Mouse (Mus musculus) CH12.LX (cell line): ENCODE data around the gene Inpp5a.

Source experiments
- CTCF ChIP-seq, 2 experiments: IDR thresholded peaks in 1 of 2; conservative IDR thresholded peaks in 1 of 2; 2 replicates each; pipeline ENCODE4 v1.5.1; 2011 to 2012; ENCODE audit warnings: low read depth in 2 of 2, low read length in 2 of 2, improper control_type of control experiment in 1 of 2, inconsistent platforms in 1 of 2, mild to moderate bottlenecking in 1 of 2, moderate library complexity in 1 of 2
- ETS1 ChIP-seq: conservative IDR thresholded peaks from 2 replicates; pipeline ENCODE4 v1.6.1; 2012; ENCODE audit warnings: low read depth, mild to moderate bottlenecking, inconsistent platforms, low read length, improper control_type of control experiment, moderate library complexity
- GABPA ChIP-seq: IDR thresholded peaks from 2 replicates; pipeline ENCODE4 v1.6.1; 2012; ENCODE audit warnings: low read depth, low read length, improper control_type of control experiment, inconsistent platforms; ENCODE audit not compliant: insufficient replicate concordance
- KAT2A ChIP-seq: IDR thresholded peaks from 2 replicates; pipeline ENCODE4 v1.6.1; 2012; ENCODE audit warnings: low read length, improper control_type of control experiment, inconsistent platforms; ENCODE audit not compliant: insufficient replicate concordance
- MAFK ChIP-seq: IDR thresholded peaks from 2 replicates; pipeline ENCODE4 v1.6.1; 2011; ENCODE audit warnings: low read length, improper control_type of control experiment; ENCODE audit not compliant: insufficient replicate concordance
- MXI1 ChIP-seq: IDR thresholded peaks from 2 replicates; pipeline ENCODE4 v1.6.1; 2011; ENCODE audit warnings: mild to moderate bottlenecking, low read depth, low read length, improper control_type of control experiment
- NELFE ChIP-seq: IDR thresholded peaks from 2 replicates; pipeline ENCODE4 v1.6.1; 2011; ENCODE audit warnings: low read depth, low read length, improper control_type of control experiment
- POLR2A ChIP-seq: IDR thresholded peaks from 2 replicates; pipeline ENCODE4 v1.6.1; 2011; ENCODE audit warnings: low read depth, mild to moderate bottlenecking, improper control_type of control experiment, low read length
- SIN3A ChIP-seq: IDR thresholded peaks from 2 replicates; pipeline ENCODE4 v1.6.1; 2012; ENCODE audit warnings: low read length, improper control_type of control experiment, inconsistent platforms
- USF1 ChIP-seq: IDR thresholded peaks from 2 replicates; pipeline ENCODE4 v1.6.1; 2014; ENCODE audit warnings: low read depth, mild to moderate bottlenecking, inconsistent platforms, low read length, improper control_type of control experiment

GRCm38 (mm10) chr7:139456759-139457158, 67.8 kb downstream of the Inpp5a start:
- TF ChIP-seq CTCF (conservative IDR thresholded peaks at IDR 0.05 in 1 of 2, IDR thresholded peaks at IDR 0.05 in 1 of 2; ENCODE audit: low read depth in 2 of 2, low read length in 2 of 2) (no peak), POLR2A (no peak), GABPA (no peak), MXI1 (no peak), MAFK (no peak), ETS1 (no peak), USF1 (no peak), SIN3A (no peak), KAT2A (no peak), NELFE (no peak)
